Mouse (Mus musculus) small intestine, adult 2 months (tissue): Measurements from ENCODE around the gene Fcrl6. TPM values are rescaled to one million over a fixed set of nuclear protein-coding genes. Genes with fewer than 3 reads are reported as not detected.

Experiments
- H3K27ac ChIP-seq: fragments of 200-500 bp; 2 replicates; pipeline ENCODE4 v1.5.1; 2012; ENCODE audit warnings: low read depth, low read length, control low read depth, inconsistent platforms; ENCODE audit not compliant: insufficient read depth
- H3K27me3 ChIP-seq: fragments of 200-500 bp; 2 replicates; pipeline ENCODE4 v1.6.1; 2012; ENCODE audit warnings: mild to moderate bottlenecking, moderate library complexity, low read length, inconsistent platforms; ENCODE audit not compliant: control insufficient read depth, insufficient read depth
- H3K36me3 ChIP-seq: fragments of 200-500 bp; 2 replicates; pipeline ENCODE4 v1.6.1; 2012; ENCODE audit warnings: mild to moderate bottlenecking, low read length, control low read depth, inconsistent platforms; ENCODE audit not compliant: control insufficient read depth, insufficient read depth
- H3K4me1 ChIP-seq: fragments of 200-500 bp; 2 replicates; pipeline ENCODE4 v1.6.1; 2012; ENCODE audit warnings: low read length, inconsistent platforms, mixed read lengths; ENCODE audit not compliant: control insufficient read depth, insufficient read depth, insufficient read length
- H3K4me3 ChIP-seq: fragments of 200-500 bp; 2 replicates; pipeline ENCODE4 v1.5.1; 2012; ENCODE audit warnings: low read depth, mild to moderate bottlenecking, control low read depth, inconsistent platforms, low read length, moderate library complexity
- CTCF ChIP-seq: fragments of 200-500 bp; IDR thresholded peaks from 2 replicates; pipeline ENCODE4 v1.5.1; 2012; ENCODE audit warnings: low read depth, mild to moderate bottlenecking, control low read depth, inconsistent platforms, low read length, moderate library complexity, mixed read lengths; ENCODE audit not compliant: insufficient replicate concordance, insufficient read length; ENCODE audit errors: extremely low read depth
- POLR2A ChIP-seq: fragments of 200-500 bp; IDR thresholded peaks from 2 replicates; pipeline ENCODE4 v1.6.1; 2012; ENCODE audit warnings: low read depth, mild to moderate bottlenecking, control low read depth, inconsistent platforms, low read length, moderate library complexity
- WGBS: fragments of 180-500 bp; shearing (Covaris S2); methylation state at CpG from one replicate; pipeline ENCODE4 v1.1.7; 2018; 5-methylcytosine and 5-hydroxymethylcytosine counted together
- polyA plus RNA-seq: library from polyadenylated mRNA; depleted of rRNA; stranded (reverse); fragments of >200 nt; gene quantifications from 2 replicates; pipeline ENCODE4 v1.2.3, GENCODE M21; 2012

Gene Fcrl6
- polyA plus RNA-seq, 1 experiment: not detected

GRCm38 (mm10) chr1:172585612-172586567, 16.5 kb downstream of the Fcrl6 start:
- no peak overlapping the region for H3K27ac ChIP-seq
- H3K36me3 ChIP-seq: no peaks in the 10 kb centered on the region
- no peaks in the 10 kb centered on the region for H3K4me1 ChIP-seq
- no peaks in the 10 kb centered on the region; the same call in 1 of the 2 replicates for H3K27me3 ChIP-seq
- H3K4me3 ChIP-seq: no peak overlapping the region
- TF ChIP-seq CTCF: no peak
- TF ChIP-seq POLR2A: no peak
- WGBS: 30% methylated on average over 26 of the region's 26 CpGs

GRCm38 (mm10) chr1:172585026-172585425, 17.3 kb downstream of the Fcrl6 start:
- no peaks in the 10 kb centered on the region for H3K4me1 ChIP-seq
- TF ChIP-seq CTCF: no peak
- no peak for TF ChIP-seq POLR2A
- H3K27me3 ChIP-seq: no peaks in the 10 kb centered on the region; the same call in 1 of the 2 replicates
- no peaks in the 10 kb centered on the region for H3K36me3 ChIP-seq
- 45% methylated on average over 4 of the region's 4 CpGs for WGBS
- no peak overlapping the region for H3K4me3 ChIP-seq
- no peak overlapping the region for H3K27ac ChIP-seq

- 76% methylated on average over 6 of the region's 6 CpGs for WGBS
- TF ChIP-seq CTCF (no peak), POLR2A (no peak)
- H3K4me3 ChIP-seq: no peak overlapping the region
- no peaks in the 10 kb centered on the region for H3K36me3 ChIP-seq
- no peaks in the 10 kb centered on the region; the same call in 1 of the 2 replicates for H3K27me3 ChIP-seq
- no peaks in the 10 kb centered on the region for H3K4me1 ChIP-seq
- no peak overlapping the region for H3K27ac ChIP-seq
Observed at GRCm38 (mm10) chr1:172584271-172584670, 18.1 kb downstream of the Fcrl6 start.

GRCm38 (mm10) chr1:172582436-172582835, 19.9 kb downstream of the Fcrl6 start:
- WGBS: 83% methylated on average over 8 of the region's 8 CpGs
- TF ChIP-seq POLR2A (no peak), CTCF (no peak)
- Histone ChIP-seq H3K36me3 (no peaks in the 10 kb centered on the region), H3K4me3 (no peak overlapping the region), H3K4me1 (no peaks in the 10 kb centered on the region), H3K27ac (no peak overlapping the region), H3K27me3 (no peaks in the 10 kb centered on the region; the same call in 1 of the 2 replicates)

GRCm38 (mm10) chr1:172580116-172580515, 22.2 kb downstream of the Fcrl6 start:
- no peaks in the 10 kb centered on the region for H3K4me1 ChIP-seq
- no peak overlapping the region for H3K4me3 ChIP-seq
- H3K27ac ChIP-seq: no peak overlapping the region
- WGBS: 47% methylated on average over 6 of the region's 6 CpGs
- no peaks in the 10 kb centered on the region for H3K36me3 ChIP-seq
- H3K27me3 ChIP-seq: 0 out of 2 replicates have a peak, but pooled peaks cover 2% of the 10 kb centered on the region
- TF ChIP-seq CTCF: no peak
- TF ChIP-seq POLR2A: no peak

GRCm38 (mm10) chr1:172567758-172568157, 34.6 kb downstream of the Fcrl6 start:
- H3K27ac ChIP-seq: no peak overlapping the region

GRCm38 (mm10) chr1:172566131-172566530, 36.2 kb downstream of the Fcrl6 start:
- TF ChIP-seq POLR2A (no peak), CTCF (no peak)
- no peak overlapping the region for H3K4me3 ChIP-seq
- no peak overlapping the region for H3K27ac ChIP-seq
- H3K27me3 ChIP-seq: 0 out of 2 replicates have a peak, but pooled peaks cover 2% of the 10 kb centered on the region
- 69% methylated on average over 3 of the region's 3 CpGs for WGBS
- no peaks in the 10 kb centered on the region for H3K36me3 ChIP-seq
- peaks cover 12% of the 10 kb centered on the region for H3K4me1 ChIP-seq

More at GRCm38 (mm10) chr1:172567758-172568157, 34.6 kb downstream of the Fcrl6 start:
- H3K27me3 ChIP-seq: 0 out of 2 replicates have a peak, but pooled peaks cover 2% of the 10 kb centered on the region
- H3K36me3 ChIP-seq: no peaks in the 10 kb centered on the region
- TF ChIP-seq POLR2A (no peak), CTCF (no peak)
- WGBS: 68% methylated on average over 4 of the region's 4 CpGs
- peaks cover 3% of the 10 kb centered on the region for H3K4me1 ChIP-seq
- no peak overlapping the region for H3K4me3 ChIP-seq
